17 mouse cellular contexts compared by ENCODE assay signal in the genomic region with DNA sequence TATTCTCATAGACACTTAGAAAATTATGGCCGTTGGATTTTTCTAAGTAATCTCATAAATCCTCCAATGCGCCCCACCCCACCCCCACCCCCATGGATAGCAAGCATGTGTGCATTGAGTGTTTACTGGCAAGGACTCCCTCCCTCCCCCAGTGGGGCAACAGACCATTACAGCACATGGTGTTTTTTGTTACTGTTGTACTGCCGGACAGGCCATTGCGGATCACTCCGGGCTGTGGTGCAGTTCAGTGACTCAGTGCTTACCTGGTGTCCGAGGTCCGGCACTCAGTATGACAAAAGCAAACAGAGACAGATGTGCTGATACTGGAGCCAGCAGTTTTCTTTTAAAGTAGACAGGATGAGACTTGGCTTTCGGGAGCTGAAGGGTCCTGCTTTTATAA. TPM values are rescaled to one million over a fixed set of nuclear protein-coding genes. Genes with fewer than 3 reads are reported as not detected.
DNase-seq lines count a peak whose midpoint lies in the region; ATAC-seq and TF ChIP-seq lines count a peak whose summit lies in the region.
"Had no signal": no experiment of that assay in that cellular context is flagged by ENCODE, and none has a peak within 500 bp of the region (broad histone marks: within the 10 kb centered on the region; RNA-seq: fewer than 3 reads in every experiment).

No protein-coding gene starts in this region.

- H3K4me2 ChIP-seq in heart, postnatal 0 days (ENCODE audit: low read depth, low read length) = no peak overlapping the region
- peak overlapping the region; percentile 4; the same call in 1 of the 2 replicates for H3K4me2 ChIP-seq in CH12.LX (ENCODE audit: insufficient read depth, low read depth, poor library complexity, severe bottlenecking)
- peak overlapping the region; percentile 35; the same call in 1 of the 2 replicates for H3K4me2 ChIP-seq in intestine, postnatal 0 days (replicated peaks; ENCODE audit: low read depth)
- H3K4me2 ChIP-seq in liver, postnatal 0 days (ENCODE audit: low read depth, low read length) = peak overlapping the region; percentile 23; the same call in 1 of the 2 replicates
- H3K4me2 ChIP-seq: embryonic facial prominence, embryonic 15.5 days; midbrain, embryonic 13.5 days had no signal

- H3K4me1 ChIP-seq in heart, postnatal 0 days (ENCODE audit: control insufficient read depth, insufficient read depth) = peaks cover 28% of the 10 kb centered on the region
- peaks cover 6 to 40% of the 10 kb centered on the region in 2 experiments; a peak in 3 of 4 replicates for H3K4me1 ChIP-seq in CH12.LX (ENCODE audit: control insufficient read depth in 1 of 2, insufficient read depth in 2 of 2)
- peaks cover 15% of the 10 kb centered on the region for H3K4me1 ChIP-seq in intestine, postnatal 0 days (replicated peaks; ENCODE audit: control insufficient read depth, insufficient read depth, low read length)
- H3K4me1 ChIP-seq in liver, postnatal 0 days (ENCODE audit: insufficient read depth) = peaks cover 27% of the 10 kb centered on the region
- H3K4me1 ChIP-seq: embryonic facial prominence, embryonic 15.5 days had no signal

- no peak for ATAC-seq in heart, postnatal 0 days (ENCODE audit: insufficient read depth, low read depth)
- ATAC-seq in intestine, postnatal 0 days = peak; percentile 49
- ATAC-seq in liver, postnatal 0 days = peak; percentile 92
- ATAC-seq: inflammation-experienced regulatory T-cells, adult 6 months; midbrain, embryonic 13.5 days had no signal

- WGBS in heart, postnatal 0 days = 72% methylated on average over 8 of the region's 8 CpGs
- 40% methylated on average over 8 of the region's 8 CpGs for WGBS in intestine, postnatal 0 days
- WGBS in liver, postnatal 0 days (ENCODE audit: insufficient replicate concordance) = 57% methylated on average over 8 of the region's 8 CpGs

- peaks cover 22% of the 10 kb centered on the region for H3K36me3 ChIP-seq in heart, postnatal 0 days (replicated peaks; ENCODE audit: control insufficient read depth, insufficient read depth, low read length)
- peaks cover 23 to 63% of the 10 kb centered on the region in 2 experiments for H3K36me3 ChIP-seq in CH12.LX (replicated peaks in 1 of 2; ENCODE audit: control insufficient read depth in 1 of 2, insufficient read depth in 1 of 2, low read length in 1 of 2)
- peaks cover 17% of the 10 kb centered on the region for H3K36me3 ChIP-seq in intestine, postnatal 0 days (ENCODE audit: control insufficient read depth, insufficient read depth)
- H3K36me3 ChIP-seq in liver, postnatal 0 days (replicated peaks; ENCODE audit: insufficient read depth, low read length) = peaks cover 19% of the 10 kb centered on the region

- no peak for DNase-seq in heart, postnatal 0 days (ENCODE audit: low spot score)
- DNase-seq in heart, adult 18-20 months = no peak
- DNase-seq in CH12.LX (ENCODE audit: extremely low read depth) = no peak
- DNase-seq in liver, postnatal 0 days = peak; percentile 66
- no peak for DNase-seq in retina, postnatal 1 day
- no peak for DNase-seq in adrenal gland, postnatal 36 days
- DNase-seq: adrenal gland, adult 2 months; cerebellum, adult 8-10 months; kidney, postnatal 36 days; layer of hippocampus, postnatal 36 days; right cerebral cortex, adult 18-20 months; spleen, adult 18-20 months had no signal

- no peak for TF ChIP-seq POLR2A in CH12.LX (IDR thresholded peaks at IDR 0.05; ENCODE audit: low read depth, low read length)

- no peak overlapping the region for H3K9ac ChIP-seq in heart, postnatal 0 days (replicated peaks; ENCODE audit: low read depth, low read length)
- peak overlapping the region; percentile 12; the same call in 1 of the 2 replicates for H3K9ac ChIP-seq in CH12.LX (ENCODE audit: insufficient read depth, low read depth)
- no peak overlapping the region for H3K9ac ChIP-seq in intestine, postnatal 0 days (ENCODE audit: low read depth, low read length)
- 0 out of 2 replicates have a peak overlapping the region, but pooled peaks have one; percentile 1 for H3K9ac ChIP-seq in liver, postnatal 0 days (replicated peaks)
- H3K9ac ChIP-seq: embryonic facial prominence, embryonic 15.5 days; midbrain, embryonic 13.5 days had no signal

- no peak for TF ChIP-seq EP300 in heart, postnatal 0 days (IDR thresholded peaks at IDR 0.05; ENCODE audit: low read depth)
- TF ChIP-seq EP300 in CH12.LX (IDR thresholded peaks at IDR 0.05; ENCODE audit: low read length) = no peak
- no peak for TF ChIP-seq EP300 in liver, postnatal 0 days (IDR thresholded peaks at IDR 0.05; ENCODE audit: low read depth)

- H3K27me3 ChIP-seq in heart, postnatal 0 days (ENCODE audit: control insufficient read depth, insufficient read depth, low read length) = no peaks in the 10 kb centered on the region
- H3K27me3 ChIP-seq in CH12.LX (replicated peaks) = no peaks in the 10 kb centered on the region
- no peaks in the 10 kb centered on the region for H3K27me3 ChIP-seq in intestine, postnatal 0 days (replicated peaks; ENCODE audit: control insufficient read depth, insufficient read depth, low read length)
- H3K27me3 ChIP-seq in liver, postnatal 0 days (ENCODE audit: insufficient read depth, low read length) = no peaks in the 10 kb centered on the region
- H3K27me3 ChIP-seq: embryonic facial prominence, embryonic 15.5 days; midbrain, embryonic 13.5 days had no signal

- H3K9me3 ChIP-seq in heart, postnatal 0 days (replicated peaks; ENCODE audit: control insufficient read depth, low read length) = no peaks in the 10 kb centered on the region
- H3K9me3 ChIP-seq in CH12.LX (replicated peaks; ENCODE audit: low read length) = no peaks in the 10 kb centered on the region
- no peaks in the 10 kb centered on the region for H3K9me3 ChIP-seq in intestine, postnatal 0 days (ENCODE audit: control insufficient read depth)
- H3K9me3 ChIP-seq in liver, postnatal 0 days (ENCODE audit: low read length) = no peaks in the 10 kb centered on the region
- H3K9me3 ChIP-seq: embryonic facial prominence, embryonic 15.5 days; midbrain, embryonic 13.5 days had no signal

- dilution Hi-C loops in CH12.LX (cut with MboI; ENCODE audit: extremely low pct_ligation_motif_present, extremely low pct_unique_long_range_greater_than_20kb, low sequenced_read_pairs) = no loop called here

- TF ChIP-seq RAD21 in CH12.LX (IDR thresholded peaks at IDR 0.05; ENCODE audit: low read depth, low read length) = no peak

- H3K79me2 ChIP-seq in CH12.LX (replicated peaks; ENCODE audit: control insufficient read depth, extremely low read depth, insufficient read depth, poor library complexity, severe bottlenecking) = peaks cover 30% of the 10 kb centered on the region

- in situ Hi-C loops in CH12.LX (cut with MboI; ENCODE audit: low pct_ligation_motif_present, low pct_unique_long_range_greater_than_20kb, low sequenced_read_pairs) = no loop called here

- H3K4me3 ChIP-seq in heart, postnatal 0 days (ENCODE audit: low read depth, low read length) = no peak overlapping the region
- no peak overlapping the region for H3K4me3 ChIP-seq in CH12.LX (replicated peaks in 1 of 3; ENCODE audit: low read depth in 2 of 3, low read length in 2 of 3, poor library complexity in 1 of 3)
- H3K4me3 ChIP-seq in intestine, postnatal 0 days (ENCODE audit: low read depth, low read length) = no peak overlapping the region
- no peak overlapping the region for H3K4me3 ChIP-seq in liver, postnatal 0 days (ENCODE audit: low read depth, low read length)
- H3K4me3 ChIP-seq: embryonic facial prominence, embryonic 15.5 days; midbrain, embryonic 13.5 days; myocyte had no signal

- H3K27ac ChIP-seq in heart, postnatal 0 days (ENCODE audit: low read depth) = peak overlapping the region; percentile 38
- H3K27ac ChIP-seq in CH12.LX (ENCODE audit: insufficient read depth, low read depth) = 0 out of 2 replicates have a peak overlapping the region, but pooled peaks have one; percentile 54
- peak overlapping the region; percentile 28; the same call in 1 of the 2 replicates for H3K27ac ChIP-seq in intestine, postnatal 0 days (ENCODE audit: low read depth, low read length)
- peak overlapping the region; percentile 85 for H3K27ac ChIP-seq in liver, postnatal 0 days (ENCODE audit: low read depth)
- H3K27ac ChIP-seq: embryonic facial prominence, embryonic 15.5 days; midbrain, embryonic 13.5 days had no signal

- TF ChIP-seq CTCF in heart, postnatal 0 days (IDR thresholded peaks at IDR 0.05; ENCODE audit: low read depth) = no peak
- TF ChIP-seq CTCF in CH12.LX (conservative IDR thresholded peaks at IDR 0.05 in 1 of 2, IDR thresholded peaks at IDR 0.05 in 1 of 2; ENCODE audit: low read depth in 2 of 2, low read length in 2 of 2) = no peak
- no peak for TF ChIP-seq CTCF in intestine, postnatal 0 days (IDR thresholded peaks at IDR 0.05; ENCODE audit: low read depth)
- no peak for TF ChIP-seq CTCF in liver, postnatal 0 days (IDR thresholded peaks at IDR 0.05; ENCODE audit: low read depth)

TF ChIP-seq in CH12.LX, 34 proteins besides CTCF, POLR2A, EP300 and RAD21:
- TF ChIP-seq IRF4 (IDR thresholded peaks at IDR 0.05; ENCODE audit: low read depth, low read length) (no peak), MYC (IDR thresholded peaks at IDR 0.05; ENCODE audit: low read depth, low read length) (0 out of 2 replicates have a peak, but pooled peaks have one; percentile 18)

RNA-seq across cellular contexts. Expression of a gene that starts 13.3 kb away (rescaled TPM):
- total RNA-seq in heart, postnatal 0 days (2014; rRNA removed; ENCODE audit: low replicate concordance) = 2.7 and 3.6 TPM in 2 replicates
- 1.3 and 1.4 TPM in 2 replicates for polyA plus RNA-seq in heart, postnatal 0 days (2015; fragmentation: Nextera tagmentation; extraction: Ambion mirVana)
- total RNA-seq in heart, adult 18-20 months (2021) = 1 to 10 TPM; 5.1 to 5.6 TPM
- total RNA-seq in CH12.LX (2012; rRNA removed) (5.0 and 7.2 TPM in 2 replicates), CH12.LX (2014; rRNA removed) (3.0 and 3.3 TPM in 2 replicates)
- polyA plus RNA-seq in CH12.LX (2012; ENCODE audit: insufficient read length, low read depth) = 4.7 and 5.0 TPM in 2 replicates
- 2.2 and 2.5 TPM in 2 replicates for polyA plus RNA-seq in intestine, postnatal 0 days (2015; fragmentation: Nextera tagmentation; extraction: Ambion mirVana)
- polyA plus RNA-seq in liver, postnatal 0 days (2015; fragmentation: Nextera tagmentation; extraction: Ambion mirVana) = 2.4 TPM in 2 replicates
- 1 to 10 TPM; 5.1 to 5.8 TPM for total RNA-seq in adrenal gland, postnatal 36 days (2021)

RNA-seq across cellular contexts. Expression of a gene that starts 13.5 kb away (rescaled TPM):
- 20.8 and 23.8 TPM in 2 replicates for total RNA-seq in heart, postnatal 0 days (2014; rRNA removed; ENCODE audit: low replicate concordance)
- 21.9 and 25.8 TPM in 2 replicates for polyA plus RNA-seq in heart, postnatal 0 days (2015; fragmentation: Nextera tagmentation; extraction: Ambion mirVana)
- total RNA-seq in heart, adult 18-20 months (2021) = 10 to 100 TPM; 36.9 to 37.7 TPM
- total RNA-seq in CH12.LX (2012; rRNA removed) (18.0 and 18.8 TPM in 2 replicates), CH12.LX (2014; rRNA removed) (17.2 and 18.4 TPM in 2 replicates)
- polyA plus RNA-seq in CH12.LX (2012; ENCODE audit: insufficient read length, low read depth) = 21.2 and 26.5 TPM in 2 replicates
- polyA plus RNA-seq in intestine, postnatal 0 days (2015; fragmentation: Nextera tagmentation; extraction: Ambion mirVana) = 10.2 and 10.6 TPM in 2 replicates
- 8.6 TPM in 2 replicates for polyA plus RNA-seq in liver, postnatal 0 days (2015; fragmentation: Nextera tagmentation; extraction: Ambion mirVana)
- 10 to 100 TPM; 18.0 to 22.8 TPM for total RNA-seq in adrenal gland, postnatal 36 days (2021)

Comparison
In these comparisons a context has a peak if more than half of its experiments do, and no peak if none do; other contexts are left out.
1. H3K27ac ChIP-seq: peak in every context shown above with its lines; median percentile 85 in liver, postnatal 0 days; 54 in CH12.LX; 38 in heart, postnatal 0 days; 28 in intestine, postnatal 0 days.
2. H3K9ac ChIP-seq: peak in CH12.LX (single experiment) and liver, postnatal 0 days (single experiment); none in heart, postnatal 0 days (single experiment) and intestine, postnatal 0 days (single experiment).